Mouse (Mus musculus) C2C12 (cell line): Measurements from ENCODE around the gene Igf2bp1. TPM values are rescaled to one million over a fixed set of nuclear protein-coding genes. Genes with fewer than 3 reads are reported as not detected.

ENCODE experiments used
- H3K27me3 ChIP-seq: one replicate; pipeline ENCODE4 v1.6.1; 2011; ENCODE audit not compliant: control insufficient read depth, insufficient read depth, insufficient read length
- H3K36me3 ChIP-seq: one replicate; pipeline ENCODE4 v1.6.1; 2011; ENCODE audit not compliant: control insufficient read depth, insufficient read depth
- H3K4me3 ChIP-seq: one replicate; pipeline ENCODE4 v1.5.1; 2011; ENCODE audit warnings: mild to moderate bottlenecking, control low read depth; ENCODE audit not compliant: poor library complexity, insufficient read depth, severe bottlenecking
- H3K79me2 ChIP-seq: one replicate; pipeline ENCODE4 v1.6.1; 2011; ENCODE audit not compliant: control insufficient read depth, insufficient read depth
- H3K79me3 ChIP-seq: one replicate; pipeline ENCODE4 v1.6.1; 2011; ENCODE audit warnings: low read depth, control low read depth
- H3ac ChIP-seq: one replicate; pipeline ENCODE3; 2011; ENCODE audit warnings: low read depth; ENCODE audit not compliant: control insufficient read depth, insufficient read length
- CEBPB ChIP-seq: IDR thresholded peaks from one replicate; pipeline ENCODE4 v1.6.1; 2011; ENCODE audit warnings: low read depth, mild to moderate bottlenecking, control low read depth, moderate library complexity
- CTCF ChIP-seq: IDR thresholded peaks from one replicate; pipeline ENCODE4 v1.5.1; 2011; ENCODE audit not compliant: control insufficient read depth, insufficient read depth, insufficient read length
- FOSL1 ChIP-seq: IDR thresholded peaks from one replicate; pipeline ENCODE4 v1.8.0; 2011; ENCODE audit warnings: mild to moderate bottlenecking, low read length; ENCODE audit not compliant: poor library complexity, insufficient read depth, severe bottlenecking
- MAX ChIP-seq: IDR thresholded peaks from one replicate; pipeline ENCODE4 v1.6.1; 2011; ENCODE audit warnings: mild to moderate bottlenecking, control low read depth
- MYOD1 ChIP-seq: IDR thresholded peaks from one replicate; pipeline ENCODE4 v1.6.1; 2011; ENCODE audit warnings: low read depth; ENCODE audit not compliant: control insufficient read depth, insufficient read length
- MYOG ChIP-seq: IDR thresholded peaks from one replicate; pipeline ENCODE4 v1.6.1; 2011; ENCODE audit not compliant: control insufficient read depth, insufficient read length; ENCODE audit errors: extremely low read depth
- USF1 ChIP-seq: IDR thresholded peaks from one replicate; pipeline ENCODE4 v1.6.1; 2011; ENCODE audit warnings: low read depth, mild to moderate bottlenecking, control low read depth, moderate library complexity
- polyA plus RNA-seq: library from polyadenylated mRNA; unstranded; fragments of >200 nt; fragmentation: generic; extraction: Trizol; gene quantifications from one replicate; pipeline ENCODE4 v1.2.1, GENCODE M21; 2012; ENCODE audit warnings: missing spikeins

Gene Igf2bp1
- polyA plus RNA-seq, 1 experiment: 0.74 TPM

DNA sequence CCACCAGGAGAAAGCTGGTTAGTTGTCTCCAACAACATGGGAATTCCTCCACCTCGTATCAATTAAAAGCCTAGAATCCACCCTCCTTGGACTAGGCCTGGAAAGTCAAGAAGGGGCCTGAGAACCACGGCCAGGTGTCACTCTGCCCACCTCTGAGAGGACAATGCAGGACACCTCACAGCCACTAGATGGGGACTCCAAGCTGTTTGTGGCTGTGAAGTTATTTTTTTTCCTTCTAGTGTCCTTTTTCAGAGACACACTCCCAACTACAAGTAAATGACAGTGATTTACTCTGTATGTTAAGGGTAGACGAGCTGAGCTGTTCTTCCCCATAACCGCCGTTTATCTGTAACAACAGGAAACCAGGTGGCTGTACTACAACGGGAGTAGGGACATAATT is 32.6 kb downstream of the Igf2bp1 start:
- Histone ChIP-seq H3ac (no peak overlapping the region), H3K4me3 (no peak overlapping the region), H3K79me2 (no peaks in the 10 kb centered on the region), H3K36me3 (no peaks in the 10 kb centered on the region), H3K27me3 (peaks cover 30% of the 10 kb centered on the region), H3K79me3 (no peaks in the 10 kb centered on the region)
- TF ChIP-seq USF1: no peak
- no peak for TF ChIP-seq CEBPB
- no peak for TF ChIP-seq CTCF
- TF ChIP-seq FOSL1: no peak
- TF ChIP-seq MYOD1: no peak
- no peak for TF ChIP-seq MAX
- no peak for TF ChIP-seq MYOG

DNA sequence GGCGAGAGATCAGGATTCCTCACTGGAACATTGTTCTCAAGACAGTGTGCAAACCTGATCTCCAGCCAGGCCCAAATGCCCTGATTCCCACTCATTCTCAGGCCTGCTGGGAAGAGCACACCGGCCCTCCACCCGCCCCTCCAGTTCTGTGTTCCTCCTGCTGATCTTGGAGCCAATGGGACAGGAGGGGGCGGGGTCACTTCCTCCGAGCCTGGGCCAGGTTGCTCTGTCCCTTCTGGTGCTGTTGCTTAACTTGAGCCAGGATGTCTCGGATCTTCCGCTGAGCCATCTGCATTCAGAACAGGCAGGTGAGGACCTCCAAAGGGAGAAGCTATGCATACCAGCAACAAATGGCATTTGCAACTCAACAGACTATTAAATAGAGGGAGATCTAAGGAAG is 42.4 kb downstream of the Igf2bp1 start:
- TF ChIP-seq MAX (no peak), CTCF (no peak), MYOG (no peak), FOSL1 (no peak), MYOD1 (no peak), CEBPB (no peak), USF1 (no peak)
- Histone ChIP-seq H3K79me3 (no peaks in the 10 kb centered on the region), H3K36me3 (no peaks in the 10 kb centered on the region), H3ac (no peak overlapping the region), H3K4me3 (no peak overlapping the region), H3K79me2 (no peaks in the 10 kb centered on the region), H3K27me3 (peaks cover 65% of the 10 kb centered on the region)

DNA sequence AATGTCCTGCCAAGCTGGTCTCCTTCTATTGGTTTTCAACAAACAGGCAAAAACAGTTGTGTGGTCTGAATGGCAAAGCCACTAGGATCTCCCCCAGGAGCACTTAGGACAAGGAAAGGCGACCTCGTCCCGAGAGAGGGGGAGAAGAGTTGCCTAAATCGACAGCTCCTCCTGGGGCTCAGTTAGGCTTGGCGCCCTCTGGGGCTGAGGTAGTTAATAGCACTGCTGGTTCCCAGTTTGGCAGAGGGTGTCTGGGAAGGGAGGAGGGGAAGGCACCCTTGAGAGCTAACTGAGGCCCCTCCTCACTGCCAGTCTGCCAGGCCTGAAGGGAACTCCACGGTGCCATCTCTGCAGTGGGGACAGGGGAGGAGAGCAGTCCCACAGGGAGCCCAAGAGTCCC is 46.6 kb downstream of the Igf2bp1 start:
- no peaks in the 10 kb centered on the region for H3K36me3 ChIP-seq
- no peak overlapping the region for H3K4me3 ChIP-seq
- H3K79me3 ChIP-seq: no peaks in the 10 kb centered on the region
- peaks cover 48% of the 10 kb centered on the region for H3K27me3 ChIP-seq
- H3K79me2 ChIP-seq: no peaks in the 10 kb centered on the region
- H3ac ChIP-seq: no peak overlapping the region
- no peak for TF ChIP-seq FOSL1
- TF ChIP-seq USF1: no peak

DNA sequence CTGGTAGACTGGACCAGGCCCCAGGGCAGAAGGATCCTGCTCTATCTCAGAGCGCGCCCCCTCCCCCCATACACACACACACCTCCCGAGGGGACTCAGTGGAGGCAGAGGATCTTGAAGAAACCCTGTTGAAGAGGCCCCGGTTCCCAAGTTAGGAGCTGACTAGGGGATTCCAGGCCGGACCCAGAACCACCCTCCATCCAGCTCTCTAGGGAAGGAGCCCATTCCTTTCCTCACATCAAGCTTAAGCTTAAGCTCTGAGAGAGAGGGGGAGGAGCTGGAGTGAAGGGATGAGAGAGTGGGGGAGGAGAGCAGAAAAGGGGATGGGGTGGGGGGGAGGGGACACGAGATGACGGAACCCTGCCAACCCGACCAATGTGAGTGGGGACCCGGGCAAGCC is 47.5 kb downstream of the Igf2bp1 start:
- Histone ChIP-seq H3K36me3 (no peaks in the 10 kb centered on the region), H3ac (no peak overlapping the region), H3K79me2 (no peaks in the 10 kb centered on the region), H3K79me3 (no peaks in the 10 kb centered on the region), H3K4me3 (no peak overlapping the region), H3K27me3 (peaks cover 45% of the 10 kb centered on the region)
- TF ChIP-seq CEBPB (no peak), USF1 (no peak), CTCF (no peak), MAX (no peak), MYOG (no peak), MYOD1 (no peak), FOSL1 (no peak)

DNA sequence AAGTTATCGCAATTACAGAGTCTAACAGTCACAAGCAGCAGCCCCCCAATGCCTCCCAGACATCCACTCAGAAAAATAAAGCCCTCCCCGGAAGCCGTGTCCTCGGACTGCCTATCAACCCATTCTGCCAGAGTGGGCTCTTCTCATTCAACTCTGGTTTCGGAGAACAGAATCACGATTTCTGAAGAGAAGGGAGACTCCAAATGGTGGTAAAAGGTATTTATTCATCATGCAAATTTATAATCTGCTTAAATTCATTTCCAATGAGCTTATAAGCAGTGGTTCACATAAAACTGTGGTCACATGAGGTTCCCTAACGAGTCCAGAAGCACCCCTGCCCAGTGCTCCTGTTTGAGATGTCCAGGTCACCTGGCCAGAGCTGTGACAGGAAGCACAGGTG is 48.3 kb downstream of the Igf2bp1 start:
- H3K27me3 ChIP-seq: peaks cover 43% of the 10 kb centered on the region
- H3ac ChIP-seq: no peak overlapping the region
- H3K36me3 ChIP-seq: no peaks in the 10 kb centered on the region
- H3K4me3 ChIP-seq: no peak overlapping the region
- no peaks in the 10 kb centered on the region for H3K79me3 ChIP-seq
- H3K79me2 ChIP-seq: no peaks in the 10 kb centered on the region
- TF ChIP-seq MYOD1 (no peak), FOSL1 (no peak), MAX (no peak)

DNA sequence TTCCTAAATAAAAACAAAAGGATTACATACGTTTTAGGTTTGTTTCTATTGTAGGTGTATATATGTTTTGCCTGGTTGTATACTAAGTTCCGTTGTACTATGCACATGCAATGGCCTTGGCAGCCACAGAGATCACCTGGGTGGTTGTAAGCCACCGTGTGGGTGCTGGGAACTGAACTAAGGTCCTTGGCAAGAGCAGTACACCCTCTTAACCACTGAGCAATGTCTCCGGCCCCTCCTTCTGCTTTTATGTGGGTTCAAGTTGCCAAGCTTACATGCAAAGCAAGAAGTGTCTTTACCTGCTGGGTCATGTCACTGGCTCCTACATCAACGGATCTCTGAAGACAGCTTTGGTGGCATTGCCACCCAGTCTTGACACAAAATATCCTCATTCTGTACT is 52.4 kb downstream of the Igf2bp1 start:
- no peaks in the 10 kb centered on the region for H3K79me3 ChIP-seq
- no peaks in the 10 kb centered on the region for H3K36me3 ChIP-seq
- H3K4me3 ChIP-seq: no peak overlapping the region
- H3K79me2 ChIP-seq: no peaks in the 10 kb centered on the region
- peaks cover 13% of the 10 kb centered on the region for H3K27me3 ChIP-seq
- TF ChIP-seq FOSL1: no peak
- no peak for TF ChIP-seq USF1
- TF ChIP-seq CTCF: no peak
- no peak for TF ChIP-seq MYOD1
- no peak for TF ChIP-seq CEBPB
- TF ChIP-seq MYOG: no peak
- no peak for TF ChIP-seq MAX
- no peak overlapping the region for H3ac ChIP-seq
